Mouse (Mus musculus) heart, postnatal 10 days (tissue): ENCODE measurements around the gene Zbtb21. TPM values are rescaled to one million over a fixed set of nuclear protein-coding genes. Genes with fewer than 3 reads are reported as not detected.
A peak's percentile ranks its signal among the peaks of the same experiment; 100 is the strongest.

Experiments
- DNase-seq, 2 experiments: peaks; one replicate each; pipeline ENCODE4 v3.0.0; 2021
- intact Hi-C: fragments of 180-260 bp; cut with DNase I; formaldehyde crosslinking; loops from one replicate; pipeline ENCODE4 v1.15.1; 2025
- total RNA-seq, 2 experiments: library from RNA; stranded (reverse); gene quantifications; 2 replicates each; pipeline ENCODE4 v1.2.3; 2021

The Zbtb21 gene
- total RNA-seq, 2 experiments from 2014 or later = 12.2 to 12.4 TPM

DNA sequence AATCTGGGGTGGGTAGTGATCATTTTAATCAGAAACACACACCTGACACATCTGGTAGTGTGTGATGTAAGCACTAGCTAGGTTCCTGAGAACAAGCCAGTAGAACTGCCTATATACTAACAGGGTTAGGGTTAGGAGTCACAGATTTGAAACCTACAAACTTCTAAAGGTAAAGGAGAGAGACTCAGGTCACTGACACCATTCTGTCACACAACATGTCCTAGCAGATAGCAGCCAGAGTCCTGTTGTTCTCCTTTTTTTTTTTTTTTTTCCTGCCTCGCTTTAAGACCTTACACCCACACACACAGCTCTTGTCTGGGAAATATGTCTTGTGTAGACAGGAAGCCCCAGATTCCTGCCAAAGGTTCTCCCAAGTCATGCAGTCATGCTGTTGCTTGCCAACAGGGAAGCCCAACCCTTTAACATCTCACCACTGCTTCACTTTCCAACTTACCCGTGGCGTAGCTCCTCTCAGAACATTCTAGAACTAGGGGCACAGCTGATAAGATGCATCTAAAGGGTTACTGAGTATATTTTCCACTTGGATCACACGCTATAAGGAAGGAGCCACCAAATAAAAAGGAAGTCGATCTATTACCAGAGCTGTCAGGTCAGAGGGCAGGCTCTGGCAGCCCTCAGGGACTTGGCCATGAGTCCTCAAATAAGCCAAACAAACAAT is 64.9 kb downstream of the Zbtb21 start:
- peak; percentile 85 to 86 for DNase-seq
- intact Hi-C loops = loop anchor here (1.0 kb wide), 1 partner anchor 46 kb away; the partner anchor contains the start of gene Prdm15

Other genes starting within 250 kb of the Zbtb21 start
- under 1 TPM; 0.24 to 0.40 TPM for gene Ripk4, start 198.8 kb downstream of the Zbtb21 start, total RNA-seq
- gene Prdm15, start 110.8 kb downstream of the Zbtb21 start, total RNA-seq = 1 to 10 TPM; 6.7 to 6.8 TPM
- 10 to 100 TPM; 23.4 to 26.6 TPM for gene C2cd2, start within 50 bp of the Zbtb21 start, total RNA-seq
- gene B230307C23Rik, start 34.7 kb upstream of the Zbtb21 start, total RNA-seq = 1 to 10 TPM; 7.9 to 9.0 TPM
- gene A630089N07Rik, start 119.8 kb upstream of the Zbtb21 start, total RNA-seq = 1 to 10 TPM; 2.9 to 3.8 TPM